Mouse (Mus musculus) MEL-GATA-1-ER (cell line): ENCODE results near the gene Asb13.

Experiments used
- DNase-seq: peaks from one replicate; pipeline ENCODE4 v3.0.0-alpha.2; 2012; ENCODE audit warnings: low read depth; ENCODE audit errors: extremely low read depth

The Asb13 gene

GRCm38 (mm10) chr13:3633895-3634811, at the start of gene Asb13:
Gene Asb13, plus strand, starts transcription at chr13:3634032.
- peak; percentile 65 for DNase-seq

GRCm38 (mm10) chr13:3590789-3591188, 43.0 kb upstream of the Asb13 start:
- DNase-seq, result no peak

GRCm38 (mm10) chr13:3594311-3594710, 39.5 kb upstream of the Asb13 start:
- DNase-seq, result no peak

- no peak for DNase-seq
Measured at GRCm38 (mm10) chr13:3596232-3596631, 37.6 kb upstream of the Asb13 start.

GRCm38 (mm10) chr13:3609780-3610117, 24.1 kb upstream of the Asb13 start:
- peak; percentile 63 for DNase-seq

GRCm38 (mm10) chr13:3610118-3610794, 23.6 kb upstream of the Asb13 start:
- no peak for DNase-seq

GRCm38 (mm10) chr13:3610795-3611438, 22.9 kb upstream of the Asb13 start, which contains the start of gene Fam208b:
Gene Fam208b, minus strand, starts transcription at chr13:3611108.
- peak; percentile 93 for DNase-seq

GRCm38 (mm10) chr13:3627139-3627538, 6.7 kb upstream of the Asb13 start:
- no peak for DNase-seq

GRCm38 (mm10) chr13:3628102-3628501, 5.7 kb upstream of the Asb13 start:
- DNase-seq, result no peak

GRCm38 (mm10) chr13:3632551-3632950, 1.3 kb upstream of the Asb13 start:
- no peak for DNase-seq

GRCm38 (mm10) chr13:3633131-3633530, 701 bp upstream of the Asb13 start:
- no peak for DNase-seq

- DNase-seq, result no peak
Measured at GRCm38 (mm10) chr13:3635076-3635475, 1.2 kb downstream of the Asb13 start.

- DNase-seq, result peak; percentile 27
Measured at GRCm38 (mm10) chr13:3636797-3637196, 3.0 kb downstream of the Asb13 start.

GRCm38 (mm10) chr13:3642049-3642448, 8.2 kb downstream of the Asb13 start:
- DNase-seq, result no peak

GRCm38 (mm10) chr13:3642538-3642937, 8.7 kb downstream of the Asb13 start:
- no peak for DNase-seq

- DNase-seq, result no peak
Measured at GRCm38 (mm10) chr13:3644871-3645270, 11.0 kb downstream of the Asb13 start.

- no peak for DNase-seq
Measured at GRCm38 (mm10) chr13:3645919-3646318, 12.1 kb downstream of the Asb13 start.

GRCm38 (mm10) chr13:3646566-3646965, 12.7 kb downstream of the Asb13 start:
- DNase-seq, result no peak

- no peak for DNase-seq
Measured at GRCm38 (mm10) chr13:3650569-3650968, 16.7 kb downstream of the Asb13 start.

GRCm38 (mm10) chr13:3654432-3654831, 20.6 kb downstream of the Asb13 start:
- no peak for DNase-seq

- no peak for DNase-seq
Measured at GRCm38 (mm10) chr13:3659163-3660160, 25.6 kb downstream of the Asb13 start.
